Mouse (Mus musculus) forebrain, embryonic 11.5 days (tissue): ENCODE measurements around the gene Rinl. TPM values are rescaled to one million over a fixed set of nuclear protein-coding genes. Genes with fewer than 3 reads are reported as not detected.

ENCODE experiments used
- ATAC-seq: fragments of 200-750 bp; cut with Nextera tagmentation; replicated peaks from 2 replicates; pipeline ENCODE4 v1.8.0; 2017; ENCODE audit warnings: moderate TSS enrichment; ENCODE audit not compliant: low FRiP score
- DNase-seq: peaks from one replicate; pipeline ENCODE4 v3.0.0-alpha.2; 2017; ENCODE audit warnings: low spot score
- H3K27ac ChIP-seq: fragments of 300-500 bp; sonication (generic); 2 replicates; pipeline ENCODE4 v1.5.1; 2014; ENCODE audit warnings: low read depth, low read length
- H3K27me3 ChIP-seq: fragments of 300-500 bp; sonication (generic); 2 replicates; pipeline ENCODE4 v1.6.1; 2014; ENCODE audit warnings: mild to moderate bottlenecking, low read length, mixed read lengths; ENCODE audit not compliant: control insufficient read depth, insufficient read depth
- H3K36me3 ChIP-seq: fragments of 300-500 bp; sonication (generic); 2 replicates; pipeline ENCODE4 v1.6.1; 2014; ENCODE audit warnings: mild to moderate bottlenecking, low read length, moderate library complexity, mixed read lengths; ENCODE audit not compliant: control insufficient read depth, insufficient read depth
- H3K4me1 ChIP-seq: fragments of 300-500 bp; sonication (generic); replicated peaks from 2 replicates; pipeline ENCODE4 v1.6.1; 2014; ENCODE audit warnings: low read length, mixed read lengths; ENCODE audit not compliant: control insufficient read depth, insufficient read depth
- H3K4me2 ChIP-seq: fragments of 300-500 bp; sonication (generic); 2 replicates; pipeline ENCODE4 v1.6.1; 2014; ENCODE audit warnings: low read depth, mild to moderate bottlenecking, low read length, moderate library complexity, mixed read lengths; ENCODE audit not compliant: severe bottlenecking
- H3K4me3 ChIP-seq: fragments of 300-500 bp; sonication (generic); 2 replicates; pipeline ENCODE4 v1.5.1; 2014; ENCODE audit warnings: low read depth, low read length
- H3K9ac ChIP-seq: fragments of 300-500 bp; sonication (generic); 2 replicates; pipeline ENCODE4 v1.6.1; 2014; ENCODE audit warnings: low read length
- H3K9me3 ChIP-seq: fragments of 300-500 bp; sonication (generic); 2 replicates; pipeline ENCODE4 v1.6.1; 2016; ENCODE audit warnings: low read length, mixed read lengths; ENCODE audit not compliant: control insufficient read depth
- WGBS: fragments of 180-500 bp; shearing (Covaris S2); extraction: QIAGEN DNeasy Blood & Tissue Kit; methylation state at CpG from one replicate; pipeline ENCODE4 v1.1.7; 2014; 5-methylcytosine and 5-hydroxymethylcytosine counted together
- polyA plus RNA-seq: library from polyadenylated mRNA; unstranded; fragments of >200 nt; fragmentation: Nextera tagmentation; extraction: Ambion mirVana; gene quantifications from 2 replicates; pipeline ENCODE4 v1.2.1, GENCODE M21; 2014

The Rinl gene
- polyA plus RNA-seq, 1 experiment from 2014 or later: 2.1 TPM

GRCm38 (mm10) chr7:28773163-28773562 is 15.6 kb upstream of the Rinl start:
- Histone ChIP-seq H3K27me3 (no peaks in the 10 kb centered on the region), H3K36me3 (no peaks in the 10 kb centered on the region), H3K4me3 (no peak overlapping the region), H3K4me1 (no peaks in the 10 kb centered on the region), H3K9ac (no peak overlapping the region), H3K4me2 (no peak overlapping the region), H3K9me3 (no peaks in the 10 kb centered on the region), H3K27ac (no peak overlapping the region)
- 71% methylated on average over 3 of the region's 3 CpGs for WGBS
- ATAC-seq (no peak), DNase-seq (no peak)

DNA sequence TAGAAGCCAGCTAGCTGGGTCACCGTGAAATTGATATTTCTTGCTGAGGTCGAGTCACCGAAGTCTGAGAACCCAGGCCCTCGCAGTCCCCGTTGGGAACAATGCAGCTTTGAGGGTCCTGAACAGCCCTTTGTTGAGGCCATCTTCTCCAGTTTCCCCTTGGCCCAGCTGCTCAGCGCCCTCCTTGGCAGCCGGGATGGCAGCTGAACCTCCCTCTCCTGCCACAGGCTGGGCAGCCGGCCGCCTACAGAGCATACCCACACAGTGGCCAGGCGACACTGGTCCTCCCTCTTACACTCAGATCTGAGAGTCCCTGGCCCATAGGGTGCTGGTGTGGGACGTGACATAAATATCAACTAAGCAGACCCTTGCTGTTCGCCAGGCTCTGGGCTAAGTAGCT is 14.6 kb upstream of the Rinl start:
- no peaks in the 10 kb centered on the region for H3K9me3 ChIP-seq
- ATAC-seq (no peak), DNase-seq (no peak)
- H3K36me3 ChIP-seq: no peaks in the 10 kb centered on the region
- H3K9ac ChIP-seq: no peak overlapping the region
- no peak overlapping the region for H3K4me3 ChIP-seq
- no peak overlapping the region for H3K27ac ChIP-seq
- H3K4me2 ChIP-seq: no peak overlapping the region
- H3K4me1 ChIP-seq: no peaks in the 10 kb centered on the region
- 77% methylated on average over 12 of the region's 12 CpGs for WGBS
- H3K27me3 ChIP-seq: no peaks in the 10 kb centered on the region

DNA sequence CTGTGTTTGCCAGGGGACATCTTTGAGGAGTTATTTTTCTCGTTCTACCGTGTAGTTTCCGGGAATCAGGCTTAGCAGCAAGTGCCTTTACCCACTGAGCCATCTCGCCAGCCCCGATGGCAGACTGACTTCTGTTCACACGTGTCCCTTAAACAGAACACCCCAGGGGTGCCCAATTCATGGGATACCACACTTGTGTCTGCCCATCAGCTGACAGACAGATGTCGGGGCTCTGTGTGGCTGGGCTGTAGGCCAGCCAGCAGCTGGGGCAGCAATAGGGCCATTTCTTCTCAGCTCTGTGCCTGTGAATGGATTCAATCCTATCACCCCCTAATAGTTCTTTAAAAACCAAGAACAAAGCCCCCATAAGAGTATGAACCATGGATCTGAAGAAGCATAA is 13.6 kb upstream of the Rinl start:
- no peak overlapping the region for H3K4me2 ChIP-seq
- WGBS: 89% methylated on average over 7 of the region's 7 CpGs
- H3K27me3 ChIP-seq: no peaks in the 10 kb centered on the region
- H3K9me3 ChIP-seq: no peaks in the 10 kb centered on the region
- ATAC-seq (no peak), DNase-seq (no peak)
- H3K4me1 ChIP-seq: no peaks in the 10 kb centered on the region
- no peak overlapping the region for H3K4me3 ChIP-seq
- H3K36me3 ChIP-seq: no peaks in the 10 kb centered on the region
- H3K9ac ChIP-seq: no peak overlapping the region
- H3K27ac ChIP-seq: no peak overlapping the region

DNA sequence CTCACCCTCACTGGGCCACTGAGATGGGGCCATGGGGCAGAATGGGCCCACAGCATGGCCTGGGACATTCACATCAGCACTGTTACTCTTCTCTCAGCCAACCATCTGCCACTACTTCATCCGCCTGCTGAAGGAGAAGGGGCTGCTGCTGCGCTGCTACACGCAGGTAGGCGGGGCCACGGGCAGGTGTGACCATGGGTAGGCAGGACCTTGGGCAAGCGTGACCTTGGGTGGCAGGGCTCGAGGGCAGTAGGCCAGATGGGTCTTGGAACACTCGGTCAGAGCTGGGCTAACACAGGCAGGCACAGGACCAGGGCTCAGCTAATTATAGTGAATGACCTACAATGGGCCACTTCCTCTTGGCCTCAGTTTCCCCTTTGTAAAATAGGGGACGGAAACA is 9.9 kb upstream of the Rinl start:
- 82% methylated on average over 9 of the region's 9 CpGs for WGBS
- Histone ChIP-seq H3K4me3 (no peak overlapping the region), H3K36me3 (no peaks in the 10 kb centered on the region), H3K9me3 (no peaks in the 10 kb centered on the region), H3K4me2 (no peak overlapping the region), H3K27ac (no peak overlapping the region), H3K4me1 (no peaks in the 10 kb centered on the region), H3K27me3 (no peaks in the 10 kb centered on the region), H3K9ac (no peak overlapping the region)
- DNase-seq (no peak), ATAC-seq (no peak)

- no peak overlapping the region for H3K27ac ChIP-seq
Observed at GRCm38 (mm10) chr7:28780067-28780658, 8.6 kb upstream of the Rinl start.

GRCm38 (mm10) chr7:28780857-28781256 is 7.9 kb upstream of the Rinl start:
- no peaks in the 10 kb centered on the region for H3K4me1 ChIP-seq
- no peaks in the 10 kb centered on the region for H3K27me3 ChIP-seq
- ATAC-seq: no peak
- 86% methylated on average over 7 of the region's 7 CpGs for WGBS
- no peak overlapping the region for H3K4me3 ChIP-seq
- no peak overlapping the region for H3K4me2 ChIP-seq
- no peaks in the 10 kb centered on the region for H3K9me3 ChIP-seq
- DNase-seq: no peak
- no peaks in the 10 kb centered on the region; the same call in 1 of the 2 replicates for H3K36me3 ChIP-seq
- no peak overlapping the region for H3K27ac ChIP-seq
- H3K9ac ChIP-seq: no peak overlapping the region

More at GRCm38 (mm10) chr7:28780067-28780658, 8.6 kb upstream of the Rinl start:
- DNase-seq (peak; percentile 93), ATAC-seq (peak; percentile 56; the same call in 1 of the 2 replicates)
- 48% methylated on average over 6 of the region's 6 CpGs for WGBS
- H3K4me3 ChIP-seq: no peak overlapping the region
- H3K9ac ChIP-seq: no peak overlapping the region
- H3K9me3 ChIP-seq: no peaks in the 10 kb centered on the region
- no peaks in the 10 kb centered on the region for H3K4me1 ChIP-seq
- no peaks in the 10 kb centered on the region for H3K36me3 ChIP-seq
- no peak overlapping the region for H3K4me2 ChIP-seq
- H3K27me3 ChIP-seq: no peaks in the 10 kb centered on the region

DNA sequence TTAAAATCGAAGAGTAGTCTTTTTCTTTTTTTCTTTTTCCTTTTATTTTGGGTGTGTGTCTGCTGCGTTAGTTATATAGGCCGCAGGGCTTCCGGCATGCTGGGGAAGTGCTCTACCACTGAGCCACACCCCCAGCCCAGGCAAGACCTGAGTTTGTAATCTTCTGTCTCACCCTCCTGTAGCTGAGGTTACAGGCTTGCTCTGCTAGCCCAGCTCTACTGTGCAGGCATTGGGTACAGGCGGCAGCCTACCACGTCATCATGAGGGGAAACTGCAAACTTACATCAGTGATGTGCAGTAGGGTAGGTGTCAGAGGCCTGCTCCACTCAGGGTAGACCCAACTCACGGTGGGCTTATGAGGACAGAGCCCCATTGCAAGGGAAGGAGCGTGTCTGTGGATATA is 7.5 kb upstream of the Rinl start:
- no peaks in the 10 kb centered on the region for H3K9me3 ChIP-seq
- no peak overlapping the region for H3K4me2 ChIP-seq
- 92% methylated on average over 8 of the region's 8 CpGs for WGBS
- H3K36me3 ChIP-seq: no peaks in the 10 kb centered on the region; the same call in 1 of the 2 replicates
- H3K27me3 ChIP-seq: no peaks in the 10 kb centered on the region
- no peak for DNase-seq
- H3K27ac ChIP-seq: no peak overlapping the region
- ATAC-seq: no peak
- H3K4me3 ChIP-seq: no peak overlapping the region
- H3K9ac ChIP-seq: no peak overlapping the region
- H3K4me1 ChIP-seq: no peaks in the 10 kb centered on the region

GRCm38 (mm10) chr7:28785161-28785560 is 3.6 kb upstream of the Rinl start:
- WGBS: 77% methylated on average over 5 of the region's 5 CpGs
- Histone ChIP-seq H3K4me2 (no peak overlapping the region), H3K9me3 (no peaks in the 10 kb centered on the region), H3K4me3 (no peak overlapping the region), H3K27me3 (no peaks in the 10 kb centered on the region), H3K4me1 (no peaks in the 10 kb centered on the region), H3K36me3 (no peaks in the 10 kb centered on the region; the same call in 1 of the 2 replicates), H3K9ac (no peak overlapping the region), H3K27ac (no peak overlapping the region)
- DNase-seq: no peak
- no peak for ATAC-seq

DNA sequence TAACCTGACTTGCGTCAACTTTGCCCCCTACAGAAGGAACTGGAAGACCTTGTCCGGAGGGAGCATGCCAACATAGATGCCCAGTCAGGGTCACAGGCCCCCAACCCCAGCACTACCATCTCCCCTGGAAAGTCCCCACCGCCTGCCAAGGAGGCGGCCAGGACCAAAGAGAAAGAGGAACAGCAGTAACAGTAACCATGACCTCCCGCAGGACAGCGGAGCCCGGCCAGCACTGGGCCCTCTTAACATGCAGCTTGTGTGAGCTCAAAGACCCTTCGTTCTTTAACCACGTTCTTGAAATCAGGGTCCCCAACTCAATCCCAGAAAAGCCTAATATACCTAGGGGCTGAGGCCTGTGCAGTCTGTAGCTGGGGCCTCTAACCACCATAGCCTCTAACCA is 885 bp upstream of the Rinl start:
- H3K27me3 ChIP-seq: no peaks in the 10 kb centered on the region
- no peak overlapping the region for H3K4me3 ChIP-seq
- H3K4me2 ChIP-seq: no peak overlapping the region
- WGBS: 96% methylated on average over 9 of the region's 9 CpGs
- DNase-seq: no peak
- no peak overlapping the region for H3K9ac ChIP-seq
- H3K36me3 ChIP-seq: no peaks in the 10 kb centered on the region; the same call in 1 of the 2 replicates
- ATAC-seq: no peak
- no peak overlapping the region for H3K27ac ChIP-seq
- H3K4me1 ChIP-seq: no peaks in the 10 kb centered on the region
- H3K9me3 ChIP-seq: no peaks in the 10 kb centered on the region
